Mouse (Mus musculus) lung, adult 2 months (tissue): ENCODE measurements around the gene Cdh22. TPM values are rescaled to one million over a fixed set of nuclear protein-coding genes. Genes with fewer than 3 reads are reported as not detected.

Experiments used
- DNase-seq: peaks from one replicate; pipeline ENCODE4 v3.0.0; 2022
- H3K4me1 ChIP-seq: fragments of 200-500 bp; 2 replicates; pipeline ENCODE4 v1.6.1; 2011; ENCODE audit warnings: low read length; ENCODE audit not compliant: control insufficient read depth, insufficient read depth
- H3K4me3 ChIP-seq: fragments of 200-500 bp; replicated peaks from 2 replicates; pipeline ENCODE3; 2011; ENCODE audit warnings: low read depth, mild to moderate bottlenecking, control low read depth, low read length; ENCODE audit errors: extremely low read depth
- CTCF ChIP-seq: fragments of 200-500 bp; IDR thresholded peaks from 2 replicates; pipeline ENCODE4 v1.5.1; 2011; ENCODE audit warnings: mild to moderate bottlenecking, low read length, control low read depth; ENCODE audit not compliant: insufficient read depth
- POLR2A ChIP-seq: fragments of 200-500 bp; IDR thresholded peaks from 2 replicates; pipeline ENCODE4 v1.6.1; 2011; ENCODE audit warnings: low read depth, mild to moderate bottlenecking, control low read depth, low read length, borderline replicate concordance; ENCODE audit errors: extremely low read depth
- WGBS: fragments of 180-500 bp; shearing (Covaris S2); methylation state at CpG from one replicate; pipeline ENCODE4 v1.1.7; 2018; 5-methylcytosine and 5-hydroxymethylcytosine counted together
- polyA plus RNA-seq: library from polyadenylated mRNA; depleted of rRNA; stranded (reverse); fragments of >200 nt; gene quantifications from 2 replicates; pipeline ENCODE4 v1.2.3, GENCODE M21; 2012

The Cdh22 gene
- polyA plus RNA-seq, 1 experiment: 2.0 TPM

DNA sequence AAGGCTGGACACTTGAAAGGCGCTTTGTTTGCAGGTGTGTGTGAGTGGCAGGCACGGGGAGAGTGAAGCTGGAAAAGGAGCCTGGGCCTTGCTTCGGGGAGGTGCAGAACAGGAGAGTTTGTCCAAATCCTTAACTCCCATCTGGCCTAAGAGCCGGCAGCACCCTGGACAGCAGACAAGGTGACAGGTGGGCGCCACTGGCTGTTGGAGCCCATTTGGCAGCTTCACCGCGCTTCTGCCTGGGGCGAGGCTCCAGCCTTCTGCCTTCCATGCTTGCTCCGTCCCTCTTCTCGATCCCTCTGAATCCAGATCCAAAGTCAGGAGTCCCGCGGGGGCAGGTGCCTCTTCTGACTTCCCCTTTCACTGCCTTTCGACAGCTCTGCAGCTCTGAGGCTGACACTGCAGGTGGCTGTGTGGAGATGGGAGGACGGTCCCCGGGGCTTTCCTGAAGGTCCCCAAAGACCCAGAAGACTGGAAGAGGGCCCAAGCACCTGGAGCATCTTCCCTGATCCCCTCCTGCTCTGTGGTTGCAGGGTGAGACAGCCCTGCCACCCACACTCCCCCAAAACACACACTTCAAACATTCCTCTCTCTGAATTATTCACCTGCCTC lies 5.0 kb upstream of the Cdh22 start:
- DNase-seq: no peak
- Histone ChIP-seq H3K4me3 (no peak overlapping the region), H3K4me1 (peaks cover 5% of the 10 kb centered on the region; the same call in 1 of the 2 replicates)
- WGBS: 17% methylated on average over 15 of the region's 15 CpGs
- TF ChIP-seq CTCF (no peak), POLR2A (no peak)

DNA sequence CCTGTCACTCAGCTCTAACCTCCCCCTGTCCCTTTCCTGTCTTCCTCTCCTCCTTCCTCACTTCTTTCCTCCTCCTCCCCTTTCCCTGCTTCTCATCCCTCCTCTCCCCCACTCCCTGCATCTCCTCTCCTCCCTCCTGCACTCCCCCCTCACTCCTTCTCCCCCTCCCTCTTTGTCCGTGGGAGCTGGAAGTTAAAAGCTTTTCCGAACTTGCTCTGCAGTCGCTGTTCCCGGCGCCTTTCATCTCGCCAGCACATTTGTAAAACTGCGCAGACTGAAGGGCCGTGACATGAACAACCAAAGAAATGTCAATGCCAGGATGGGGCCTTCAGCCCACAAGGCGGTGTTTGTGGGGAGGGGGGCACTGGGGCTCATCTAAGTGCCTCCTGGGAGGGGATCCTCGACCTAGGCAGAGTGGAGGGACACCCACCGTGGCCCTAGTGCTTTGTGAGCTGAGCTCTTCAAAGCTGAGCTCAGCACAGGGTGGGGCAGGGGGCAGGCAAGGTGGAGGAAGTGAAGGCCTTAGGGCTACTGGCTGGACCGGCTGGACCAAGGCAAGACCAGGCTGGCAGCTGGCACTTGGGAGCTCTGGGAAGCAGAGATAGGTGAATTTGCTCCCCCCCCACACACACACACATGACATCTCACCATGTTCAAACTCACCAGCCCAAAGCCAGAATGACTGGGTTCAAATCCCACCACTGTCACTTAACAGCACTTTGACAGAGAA lies 3.9 kb upstream of the Cdh22 start:
- no peak for DNase-seq
- TF ChIP-seq CTCF (no peak), POLR2A (no peak)
- H3K4me3 ChIP-seq: no peak overlapping the region
- peaks cover 9% of the 10 kb centered on the region for H3K4me1 ChIP-seq
- 16% methylated on average over 12 of the region's 12 CpGs for WGBS

DNA sequence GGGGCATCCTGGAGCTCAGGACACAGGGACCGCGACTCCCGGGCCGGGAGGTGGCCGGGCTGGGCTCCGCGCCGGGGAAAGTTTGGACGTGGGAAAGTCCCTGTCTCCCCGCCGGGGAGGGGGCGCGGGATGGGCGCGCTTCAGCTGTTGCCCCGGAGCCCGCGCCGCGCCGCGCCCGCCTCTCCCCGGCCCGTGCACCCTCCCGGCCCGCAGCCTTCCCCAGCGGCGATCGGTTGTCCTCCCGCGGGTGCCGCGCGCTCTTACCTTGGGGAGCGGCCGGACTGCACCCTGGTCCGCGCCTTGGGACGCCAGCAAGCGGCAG lies 401 bp downstream of the Cdh22 start:
- Histone ChIP-seq H3K4me1 (peaks cover 11% of the 10 kb centered on the region), H3K4me3 (peak overlapping the region; percentile 57)
- no peak for DNase-seq
- TF ChIP-seq CTCF (no peak), POLR2A (no peak)
- under 1% methylated on average over 40 of the region's 41 CpGs for WGBS

DNA sequence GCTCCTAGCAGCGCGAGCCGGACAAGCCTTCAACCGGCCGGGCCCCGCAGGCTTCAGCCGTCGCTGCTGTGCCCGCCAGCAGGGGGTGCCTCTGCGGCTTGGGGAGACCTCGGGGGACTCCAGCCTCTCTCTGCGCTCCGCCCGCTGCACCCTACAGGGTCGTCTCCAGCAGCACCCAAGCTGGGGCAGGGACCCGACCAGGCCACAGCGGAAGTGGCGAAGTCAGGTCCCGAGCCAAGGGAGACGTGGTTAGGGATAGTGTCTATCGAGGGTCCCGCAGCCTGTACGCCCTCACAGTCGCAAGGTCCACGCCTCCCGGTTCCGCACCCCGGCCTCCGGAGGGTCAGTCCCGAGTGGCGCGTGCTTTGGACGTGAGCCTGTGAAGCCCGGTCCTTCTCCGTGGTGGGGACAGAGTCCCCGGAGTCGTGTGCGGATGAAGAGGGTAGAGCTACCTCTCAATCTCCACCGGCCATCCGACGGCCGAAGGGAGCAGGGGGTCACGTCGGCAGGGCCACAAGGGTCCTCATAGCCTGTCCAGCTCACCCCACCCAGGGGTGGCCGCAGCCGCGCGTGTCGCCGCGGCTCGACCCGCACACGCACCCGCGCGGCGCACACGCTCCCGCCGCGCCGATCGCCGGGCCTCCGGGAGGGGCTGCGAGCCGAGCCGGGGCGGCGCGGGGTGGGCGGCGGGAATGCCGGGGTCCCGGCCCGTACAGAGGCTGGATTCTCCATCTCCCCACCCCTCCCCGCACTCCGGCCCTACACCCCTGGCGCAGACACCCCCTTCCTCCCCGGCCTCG lies 962 bp downstream of the Cdh22 start:
- DNase-seq: peak; percentile 54
- WGBS: 1% methylated on average over 82 of the region's 82 CpGs
- Histone ChIP-seq H3K4me1 (peaks cover 11% of the 10 kb centered on the region), H3K4me3 (peak overlapping the region; percentile 47)
- TF ChIP-seq POLR2A (no peak), CTCF (no peak)

DNA sequence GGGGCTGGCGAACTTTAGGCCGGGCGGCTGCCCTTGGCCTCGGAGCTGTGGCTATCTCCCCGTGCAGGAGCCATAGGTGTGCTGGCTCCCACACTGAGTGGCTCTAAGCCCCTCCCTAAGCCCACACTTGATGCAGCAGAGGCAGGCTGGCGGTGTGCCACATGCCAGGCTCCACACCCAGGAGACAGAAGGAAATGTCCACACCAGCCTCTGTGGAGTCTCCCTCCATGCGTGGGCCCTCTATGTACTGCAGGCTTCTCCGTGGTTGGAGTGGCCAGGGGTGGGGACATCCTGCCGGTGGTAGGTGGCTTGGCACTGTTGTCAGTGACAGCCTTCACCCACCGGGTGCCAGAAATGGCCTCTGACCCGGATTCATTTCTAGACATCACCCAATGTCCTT lies 5.6 kb downstream of the Cdh22 start:
- TF ChIP-seq POLR2A: no peak
- no peak for TF ChIP-seq CTCF
- WGBS: 65% methylated on average over 11 of the region's 11 CpGs
- no peak overlapping the region for H3K4me3 ChIP-seq
- H3K4me1 ChIP-seq: peaks cover 4% of the 10 kb centered on the region
- no peak for DNase-seq

DNA sequence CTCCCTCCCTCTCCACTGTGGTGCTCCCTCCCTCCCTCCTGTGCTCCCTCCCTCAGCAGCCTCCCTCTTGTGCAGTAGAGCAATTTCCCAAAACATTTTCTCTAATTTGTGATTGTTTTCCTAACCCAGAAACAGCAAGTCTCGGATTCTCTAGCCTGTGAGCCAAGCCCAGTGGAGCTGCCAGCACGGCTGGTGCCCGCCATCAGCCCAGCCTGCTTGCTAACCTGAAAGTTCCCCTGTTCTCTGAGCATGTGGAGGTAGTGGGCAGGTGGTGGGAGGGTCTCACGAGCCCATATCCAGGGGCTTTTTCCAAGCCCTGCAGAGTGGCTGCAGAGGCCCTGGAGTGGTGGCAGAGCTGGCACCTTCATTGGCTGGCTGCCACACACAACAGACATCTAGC lies 10.8 kb downstream of the Cdh22 start:
- no peak for TF ChIP-seq CTCF
- TF ChIP-seq POLR2A: no peak
- DNase-seq: no peak
- Histone ChIP-seq H3K4me1 (no peaks in the 10 kb centered on the region), H3K4me3 (no peak overlapping the region)
- WGBS: 55% methylated on average over 4 of the region's 4 CpGs

DNA sequence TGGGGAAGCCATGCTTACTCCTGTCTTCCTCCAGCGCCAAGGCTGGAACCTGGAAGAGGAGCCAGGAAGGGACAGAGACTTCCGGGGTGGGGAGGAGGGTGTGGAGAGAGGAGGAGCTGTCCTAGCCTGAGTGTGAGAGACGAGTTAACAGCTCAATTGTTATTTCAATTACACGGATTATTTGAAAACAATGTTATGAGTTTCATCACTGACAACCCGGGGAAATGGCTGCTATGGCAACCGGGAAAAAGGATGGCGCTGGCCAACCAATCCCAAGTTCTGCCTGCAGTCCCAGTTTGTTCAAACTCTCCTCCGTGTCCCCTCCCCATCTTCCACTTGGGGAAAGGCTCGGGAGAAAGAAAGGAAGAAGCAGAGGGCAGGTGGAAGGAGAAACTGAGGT lies 12.7 kb downstream of the Cdh22 start:
- 5% methylated on average over 9 of the region's 9 CpGs for WGBS
- no peak overlapping the region for H3K4me3 ChIP-seq
- TF ChIP-seq POLR2A: no peak
- TF ChIP-seq CTCF: no peak
- H3K4me1 ChIP-seq: no peaks in the 10 kb centered on the region
- no peak for DNase-seq

DNA sequence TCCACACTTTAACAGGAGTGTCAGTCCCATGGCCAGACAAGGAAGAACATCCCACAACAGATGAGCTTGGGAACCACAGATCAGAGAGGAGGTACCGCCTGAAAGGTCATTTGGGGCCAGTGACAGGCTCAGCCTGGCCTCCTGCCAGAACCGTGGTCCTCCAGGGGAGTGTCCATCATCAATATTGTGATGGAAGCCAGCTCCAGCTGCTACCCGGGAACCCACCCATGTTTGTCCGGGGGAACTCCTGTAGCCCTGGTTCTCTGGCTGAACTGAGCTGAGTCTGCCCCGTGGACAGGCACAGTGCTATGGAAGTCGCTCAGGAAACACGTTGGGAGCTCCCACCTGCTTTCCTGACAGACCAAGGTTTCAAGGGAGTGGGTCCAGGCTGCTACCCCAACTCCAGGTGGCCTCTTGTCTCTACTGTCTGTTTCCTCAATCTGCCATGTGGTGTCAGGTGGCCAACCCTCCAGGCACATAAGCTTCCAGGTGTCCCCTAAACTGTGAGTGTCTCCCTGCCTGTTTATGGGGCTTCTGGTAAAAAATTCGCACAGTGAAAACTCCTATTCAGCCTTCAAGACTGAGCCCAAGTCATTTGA lies 14.2 kb downstream of the Cdh22 start:
- no peak for DNase-seq
- H3K4me3 ChIP-seq: no peak overlapping the region

DNA sequence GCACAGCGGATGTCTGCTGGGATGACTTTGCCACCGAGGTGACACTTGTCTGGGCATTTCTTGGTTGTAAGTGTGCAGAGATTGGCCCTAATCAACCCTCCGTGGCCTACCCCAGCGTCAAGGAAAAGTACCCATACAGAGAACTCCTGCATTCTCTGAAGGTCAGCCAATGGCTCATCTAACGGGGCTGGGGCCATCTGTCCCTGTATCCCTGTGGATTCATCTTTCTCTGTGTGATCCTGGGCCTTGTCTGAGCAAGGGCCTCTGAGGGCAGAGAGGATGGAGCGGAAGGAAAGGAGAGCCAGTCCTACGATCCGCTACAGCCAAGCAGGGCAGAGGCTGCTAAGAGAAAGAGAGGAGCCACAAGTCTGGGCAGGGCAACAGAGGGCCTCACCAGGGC lies 15.7 kb downstream of the Cdh22 start:
- no peaks in the 10 kb centered on the region for H3K4me1 ChIP-seq
- 80% methylated on average over 8 of the region's 8 CpGs for WGBS
- TF ChIP-seq CTCF: no peak
- TF ChIP-seq POLR2A: no peak
- no peak for DNase-seq
- H3K4me3 ChIP-seq: no peak overlapping the region

More for the DNA sequence above, 14.2 kb downstream of the Cdh22 start:
- H3K4me1 ChIP-seq: no peaks in the 10 kb centered on the region
- WGBS: 62% methylated on average over 8 of the region's 8 CpGs
- TF ChIP-seq CTCF: no peak
- TF ChIP-seq POLR2A: no peak
